Mouse (Mus musculus) heart, postnatal 14 days (tissue): ENCODE measurements around the gene Mkrn3. TPM values are rescaled to one million over a fixed set of nuclear protein-coding genes. Genes with fewer than 3 reads are reported as not detected.

Experiments
- DNase-seq, 2 experiments: peaks; one replicate each; pipeline ENCODE4 v3.0.0; 2021 to 2022
- intact Hi-C: fragments of 180-260 bp; cut with DNase I; formaldehyde crosslinking; loops from one replicate; pipeline ENCODE4 v1.15.1; 2025
- long read RNA-seq, 2 experiments: library from polyadenylated mRNA; stranded (forward); transcript quantifications; one replicate each; pipeline ENCODE4 v2.0.0; 2021
- total RNA-seq, 2 experiments: library from RNA; stranded (reverse); gene quantifications; 2 replicates each; pipeline ENCODE4 v1.2.3; 2021

Gene Mkrn3
- total RNA-seq: under 1 TPM; 0.32 to 0.60 TPM
- long read RNA-seq, experiment 1, partial matches to known transcripts: 0 of 3 reads
- long read RNA-seq, experiment 1, other reads (novel, unspliced or antisense): 0 of 3 reads
- long read RNA-seq, experiment 2, partial matches to known transcripts: 0 of 4 reads
- long read RNA-seq, experiment 2, other reads (novel, unspliced or antisense): 0 of 4 reads

DNA sequence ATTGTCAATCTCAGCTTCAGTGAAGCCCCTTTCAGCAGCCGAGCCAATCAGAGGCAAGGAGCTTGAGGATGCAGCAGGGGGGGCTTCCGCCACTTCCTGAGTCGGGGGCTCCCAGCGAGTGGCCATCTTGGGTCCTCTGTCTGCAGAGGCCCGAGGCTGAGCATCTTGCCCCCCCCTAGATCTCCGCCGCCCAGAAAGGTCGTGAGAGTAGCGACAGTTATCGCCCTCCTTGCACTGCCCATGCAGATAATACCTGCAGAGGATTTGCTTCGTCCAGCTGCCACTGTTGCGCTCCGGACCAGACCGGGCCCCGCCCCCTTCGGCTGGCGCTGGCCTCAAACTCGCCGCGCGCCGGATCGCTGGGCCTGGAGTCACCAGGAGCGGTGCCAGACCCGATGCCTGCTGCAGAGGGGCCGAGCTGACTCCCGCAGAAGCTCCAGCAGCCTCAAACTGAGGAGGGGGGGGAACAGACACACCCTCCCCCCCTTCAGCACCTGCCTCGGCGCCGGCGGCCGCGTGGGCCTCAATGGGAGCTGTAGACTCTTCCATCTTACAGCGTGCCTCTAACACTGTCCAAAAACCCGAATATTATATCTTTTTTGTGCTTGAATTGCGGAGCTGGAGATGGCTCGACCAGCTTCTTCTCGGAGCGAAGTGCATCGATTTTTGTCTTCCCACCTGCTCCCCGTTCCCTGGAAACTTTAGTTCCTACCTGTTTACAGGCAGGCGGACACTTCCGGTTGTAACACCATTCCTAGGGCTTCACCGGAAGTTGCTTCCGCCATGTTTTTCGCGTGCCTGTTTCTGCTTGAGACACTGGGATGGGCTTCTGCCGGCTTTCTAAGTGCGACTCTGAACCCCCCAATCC lies at the start of gene Mkrn3:
Gene Mkrn3 (minus strand): TSS at position 647 of the 868 bp plus-strand sequence.
- intact Hi-C loops: no loop called here
- peak; percentile 71 to 83 for DNase-seq

DNA sequence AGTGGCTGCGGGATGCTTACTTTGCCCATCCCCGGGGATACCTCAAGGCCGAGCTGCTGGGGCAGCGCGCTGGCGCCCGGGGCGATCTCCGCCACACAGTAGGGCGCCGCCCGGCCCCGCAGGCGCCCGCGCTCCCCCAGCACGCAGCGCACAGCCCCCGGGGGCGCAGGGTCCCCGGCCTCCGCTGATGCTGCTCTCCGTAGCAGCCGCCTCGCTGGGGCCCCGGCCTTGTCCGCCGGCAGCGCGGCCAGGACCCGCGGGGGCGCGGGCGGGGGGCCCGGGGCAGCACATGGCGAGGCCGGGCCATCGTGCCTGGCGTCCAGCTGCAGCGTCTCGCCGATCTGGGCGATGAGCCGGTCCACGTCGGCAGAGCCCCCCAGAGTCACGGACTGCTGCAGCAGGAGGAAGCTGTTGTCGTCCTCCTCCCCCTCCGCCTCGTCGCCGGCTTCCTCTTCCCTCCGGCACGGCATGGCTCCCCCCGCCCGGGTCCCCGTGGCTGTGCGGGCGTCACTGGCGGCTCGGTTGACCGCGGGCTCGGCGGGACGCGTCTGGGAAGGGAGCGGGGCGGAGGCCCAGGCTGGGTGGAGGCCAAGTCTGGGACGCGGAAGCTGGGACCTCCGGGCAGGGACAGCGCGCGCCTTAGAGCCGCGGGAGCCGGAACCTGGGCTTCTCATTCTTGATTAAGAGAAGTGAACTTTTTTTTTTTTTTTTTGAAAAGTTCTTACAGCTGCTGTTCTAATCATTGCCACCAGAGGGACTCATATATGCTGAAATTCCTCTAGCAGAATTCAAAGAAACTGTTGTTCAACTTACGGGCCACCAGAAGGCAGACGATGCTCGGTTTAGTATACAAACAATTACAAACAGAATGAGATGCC lies 44.2 kb upstream of the Mkrn3 start, which contains the start of gene Peg12:
Gene Peg12 (minus strand): TSS at position 633 of the 878 bp plus-strand sequence.
- DNase-seq: peak; percentile 66 to 71
- intact Hi-C loops: no loop called here

DNA sequence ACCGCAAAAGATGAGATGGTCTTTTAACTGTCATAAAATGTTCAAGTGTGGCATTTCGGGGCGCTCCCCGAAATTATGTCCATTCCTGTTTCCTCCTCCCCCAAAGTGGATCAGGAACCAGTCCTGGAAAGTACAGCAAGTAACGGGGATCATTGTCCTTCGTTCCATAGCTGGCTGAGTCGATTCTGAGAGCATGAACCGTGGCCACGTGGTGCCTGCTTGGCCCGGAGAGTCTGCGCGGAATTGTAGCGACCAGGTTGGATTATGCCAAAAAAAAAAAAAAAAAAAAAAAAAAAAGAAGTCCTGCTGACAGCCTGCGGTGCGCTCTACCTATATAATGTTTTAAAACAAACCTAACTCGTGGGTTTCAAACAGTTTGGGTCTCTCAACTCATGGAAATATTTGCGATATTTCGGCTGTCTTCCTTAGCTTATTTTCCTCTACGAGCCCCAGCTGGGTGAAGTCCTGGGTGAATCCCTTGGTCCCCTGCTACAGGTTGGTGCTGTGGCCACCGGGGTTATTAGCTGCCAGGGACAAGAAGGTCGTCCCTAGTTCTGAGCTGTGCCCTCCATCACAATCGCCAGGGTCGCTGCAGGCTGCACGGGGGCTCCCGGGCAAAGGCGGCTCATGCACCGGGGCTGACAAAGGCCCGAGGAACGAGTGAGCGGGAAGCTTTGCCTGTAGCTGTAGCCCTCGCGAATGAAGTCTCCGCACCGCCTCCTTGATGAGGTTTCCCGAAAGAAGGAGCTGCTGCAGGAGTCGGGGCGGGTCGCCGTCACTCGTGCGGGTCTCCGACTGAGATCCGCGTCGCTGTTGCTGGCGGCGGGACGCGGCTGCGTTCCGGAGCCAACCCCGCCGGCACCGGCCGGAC lies 43.3 kb upstream of the Mkrn3 start:
- intact Hi-C loops: no loop called here
- DNase-seq: peak; percentile 13 to 21

DNA sequence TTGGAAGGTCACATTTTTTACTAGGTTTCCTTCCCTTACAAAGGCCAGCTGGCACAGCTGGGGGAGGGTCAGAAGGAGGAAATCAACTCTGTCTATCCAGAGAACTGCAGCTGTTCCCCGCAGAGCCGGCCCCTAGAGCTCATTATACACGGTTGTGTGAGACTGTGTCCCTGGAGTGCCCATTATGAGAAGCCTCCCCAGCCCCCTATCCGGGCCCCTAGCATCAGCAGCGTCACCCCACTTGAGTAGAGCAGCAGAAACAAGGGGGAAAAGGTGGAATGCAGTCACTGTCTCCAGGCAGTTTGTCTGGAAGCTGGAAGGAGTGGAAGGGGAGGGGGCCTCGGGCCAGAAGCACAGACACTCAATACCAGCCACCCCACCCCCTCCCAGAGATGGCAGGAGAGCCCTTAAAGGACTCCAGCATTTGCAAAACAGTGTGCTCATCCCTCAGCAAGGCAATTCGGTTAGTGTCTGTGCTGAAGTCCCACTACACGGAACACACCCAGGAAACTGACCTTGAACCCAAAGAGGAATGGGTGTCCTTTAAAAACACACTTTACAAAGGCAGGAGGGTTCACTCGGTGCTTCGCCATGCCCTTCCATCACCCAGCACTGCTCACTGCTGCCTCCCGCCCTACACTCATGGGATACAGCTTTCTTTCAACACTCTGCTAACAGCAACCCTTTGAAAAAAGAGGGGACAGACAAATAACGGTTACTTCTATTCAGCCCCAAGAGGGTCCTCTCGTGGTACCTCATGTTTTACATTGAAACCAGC lies 42.5 kb upstream of the Mkrn3 start:
- intact Hi-C loops: no loop called here
- DNase-seq: peak; percentile 1 to 5

DNA sequence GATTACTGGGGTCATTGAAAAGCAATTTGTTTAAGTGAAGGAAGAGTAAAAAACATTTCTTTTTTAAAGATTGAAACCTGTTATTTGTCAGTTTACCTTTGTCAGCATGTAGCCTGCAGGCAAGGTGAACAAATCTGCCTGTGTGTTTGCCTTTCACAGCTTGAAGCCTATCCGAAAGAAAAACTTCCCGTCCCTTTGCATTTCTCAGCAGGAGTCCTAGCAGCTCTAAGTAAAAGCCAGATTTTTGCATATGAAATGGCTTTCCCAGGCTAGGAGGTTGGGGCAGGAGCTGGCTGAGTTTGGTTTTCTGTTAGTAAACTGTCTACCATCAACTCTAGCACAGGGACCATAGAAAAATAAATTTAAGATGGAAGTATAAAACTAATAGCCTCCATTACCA lies 32.4 kb upstream of the Mkrn3 start:
- no peak for DNase-seq
- intact Hi-C loops: no loop called here

DNA sequence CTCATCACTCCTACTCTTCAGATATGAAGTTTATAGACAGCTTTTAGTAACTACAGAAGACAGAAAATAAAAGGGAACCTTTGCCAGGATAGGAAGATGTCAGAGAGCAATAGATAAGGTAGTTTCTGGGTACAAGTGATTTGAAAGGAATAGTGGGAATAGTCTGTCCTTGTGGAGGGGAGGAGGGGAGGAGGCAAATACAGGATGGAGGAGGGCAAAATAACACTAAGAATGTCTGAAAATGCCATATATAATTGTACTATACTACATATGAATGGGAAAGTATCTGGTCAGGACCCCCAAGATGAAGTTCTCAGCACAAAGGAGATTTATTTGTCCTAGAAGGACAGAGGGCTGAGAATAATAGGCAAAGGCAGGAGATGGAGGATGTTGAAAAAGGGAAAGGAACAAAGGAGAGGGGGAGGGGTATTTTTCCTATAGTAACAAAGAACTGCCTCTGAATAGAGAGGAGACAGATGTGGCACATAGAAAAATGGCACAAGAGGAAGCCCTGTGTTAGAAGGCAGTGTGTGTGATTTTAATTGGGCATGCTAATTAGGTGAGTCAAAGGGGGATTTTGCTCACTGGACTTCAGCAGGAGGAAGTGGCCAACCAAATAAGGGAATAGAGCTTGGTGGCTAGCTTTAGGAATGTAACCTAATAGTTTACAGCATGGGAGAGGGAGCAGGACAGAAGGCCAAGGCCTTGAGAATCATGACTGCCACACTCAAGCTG lies 25.7 kb upstream of the Mkrn3 start:
- DNase-seq: no peak
- intact Hi-C loops: no loop called here

DNA sequence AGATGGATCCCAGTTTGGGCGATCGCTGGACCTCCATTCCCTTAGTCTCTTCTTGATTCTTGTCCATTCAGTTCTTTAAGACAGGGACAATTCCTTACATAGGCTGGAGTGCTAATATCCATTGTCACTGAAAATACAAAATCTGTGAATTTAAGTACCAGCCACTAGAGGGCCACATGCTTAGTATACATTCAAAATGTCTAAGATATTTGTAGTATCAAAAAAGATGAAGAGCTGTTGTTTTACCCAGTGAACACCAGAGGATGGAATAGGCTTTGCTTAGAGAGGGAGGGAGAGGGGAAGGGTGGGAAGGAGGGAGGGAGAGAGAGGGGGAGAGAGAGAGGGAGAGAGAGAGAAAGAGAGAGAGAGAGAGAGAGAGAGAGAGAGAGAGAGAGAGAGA lies 16.5 kb upstream of the Mkrn3 start:
- intact Hi-C loops: no loop called here
- no peak for DNase-seq

DNA sequence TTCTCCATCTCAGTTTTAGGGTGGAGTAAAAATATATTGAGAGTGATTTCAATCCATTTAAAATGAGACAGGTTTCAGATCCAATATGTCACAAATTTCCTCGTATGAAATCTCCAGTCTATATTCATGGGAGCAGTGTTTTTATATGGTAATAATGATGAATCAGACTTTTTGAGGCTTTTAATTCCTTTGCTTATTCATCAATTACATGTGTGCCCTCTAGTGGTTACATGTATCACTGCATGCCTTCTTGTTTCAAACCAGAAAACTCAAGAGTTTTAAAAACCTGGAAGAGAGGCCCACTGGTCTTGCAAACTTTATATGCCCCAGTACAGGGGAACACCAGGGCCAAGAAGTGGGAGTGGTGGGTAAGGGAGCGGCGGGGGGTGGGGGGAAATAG lies 13.3 kb upstream of the Mkrn3 start:
- no peak for DNase-seq
- intact Hi-C loops: no loop called here

DNA sequence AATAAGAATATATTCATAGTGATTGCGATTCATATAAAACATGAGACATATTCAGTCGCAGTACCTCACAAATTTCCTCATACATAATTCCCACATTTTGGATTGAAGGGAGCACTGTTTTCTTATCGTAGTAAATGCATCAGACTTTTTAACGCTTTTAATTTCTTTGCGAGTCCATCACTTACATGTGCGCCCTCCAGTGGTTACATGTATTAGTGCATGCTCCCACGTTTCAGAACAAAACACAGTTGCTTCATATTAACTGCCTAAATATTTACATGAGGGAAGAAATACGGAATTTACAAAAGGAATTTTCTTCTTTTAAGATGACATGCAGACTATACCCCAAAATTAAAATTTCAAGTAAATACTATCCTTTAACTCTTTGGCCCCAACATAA lies 8.4 kb upstream of the Mkrn3 start:
- DNase-seq: peak in 1 of 2 experiments; percentile 26
- intact Hi-C loops: no loop called here

DNA sequence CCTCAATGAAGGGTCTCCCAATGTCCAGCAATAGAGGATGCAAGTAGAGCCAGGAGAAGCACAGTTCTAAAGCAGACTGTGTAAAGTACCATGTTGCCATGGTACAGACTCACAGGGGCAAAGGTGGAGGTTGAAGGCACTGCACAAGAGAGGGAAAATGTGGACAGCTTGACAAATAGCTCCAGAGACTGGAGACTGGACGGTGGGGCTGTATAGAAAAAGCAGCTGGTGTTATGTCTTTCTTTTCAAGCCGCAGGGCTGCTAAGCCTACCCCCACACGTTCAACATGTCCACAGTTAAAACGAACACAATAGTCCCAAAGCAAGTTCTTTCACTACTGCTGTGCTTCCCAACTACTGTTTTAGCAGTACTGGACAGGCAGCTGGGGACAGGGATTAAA lies 3.3 kb upstream of the Mkrn3 start:
- DNase-seq: no peak
- intact Hi-C loops: no loop called here

DNA sequence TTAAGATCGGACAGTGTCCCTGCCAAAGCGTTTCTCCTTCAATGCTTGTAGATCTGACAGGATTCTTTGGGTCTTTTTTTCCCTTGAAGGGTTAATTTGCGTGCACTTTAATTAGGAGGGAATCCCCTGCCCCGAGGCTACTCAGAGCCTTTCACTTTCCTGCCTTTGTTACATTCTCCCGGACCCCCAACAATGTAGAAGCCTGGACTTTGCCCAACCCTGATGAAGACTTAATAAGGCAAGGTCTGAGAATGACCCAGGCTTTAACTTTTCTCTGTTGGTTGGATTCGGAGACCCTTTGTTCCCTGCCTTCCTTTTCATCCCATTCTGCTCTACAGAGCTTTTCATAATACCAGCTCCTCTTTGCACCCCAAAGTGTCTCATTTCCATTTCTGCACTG lies 627 bp upstream of the Mkrn3 start:
- intact Hi-C loops: no loop called here
- DNase-seq: no peak

DNA sequence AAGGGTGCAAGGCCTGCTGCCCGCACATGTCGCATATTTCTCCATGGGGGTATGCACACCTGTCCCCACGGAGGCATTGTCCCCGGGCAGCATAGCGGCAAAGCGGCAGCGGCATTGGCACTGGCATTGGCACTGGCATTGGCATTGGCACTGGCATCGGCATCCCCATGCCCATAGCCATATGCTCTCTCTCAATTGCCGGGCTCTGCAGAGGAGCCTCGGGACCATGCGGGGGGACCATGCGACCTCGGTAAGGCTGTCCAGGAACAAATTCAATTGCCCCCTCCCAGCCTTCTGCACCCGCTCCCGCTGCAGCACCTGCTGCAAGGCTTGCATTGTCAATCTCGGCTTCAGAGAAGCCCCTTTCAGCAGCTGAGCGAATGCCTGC lies 840 bp downstream of the Mkrn3 start:
- DNase-seq: no peak
- intact Hi-C loops: no loop called here

DNA sequence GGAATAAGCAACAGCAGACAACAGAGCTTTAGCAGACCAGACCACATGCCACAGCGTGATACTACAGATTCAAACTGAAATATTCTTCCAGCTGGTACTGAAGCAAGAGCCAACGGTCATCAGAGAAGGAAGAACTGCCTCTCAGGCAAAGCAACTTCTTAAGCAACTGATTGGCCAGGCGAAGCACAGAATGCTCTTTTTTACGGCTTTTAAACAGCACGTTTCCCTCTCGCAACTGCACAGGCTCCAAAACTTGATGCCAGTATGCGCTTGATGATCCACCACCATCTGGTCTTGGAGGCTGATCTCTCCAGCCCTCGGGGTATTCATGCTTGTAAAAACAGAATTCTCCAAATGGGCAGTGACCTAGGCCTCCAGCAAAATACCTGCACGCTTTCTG lies 1.6 kb downstream of the Mkrn3 start:
- intact Hi-C loops: no loop called here
- DNase-seq: no peak

DNA sequence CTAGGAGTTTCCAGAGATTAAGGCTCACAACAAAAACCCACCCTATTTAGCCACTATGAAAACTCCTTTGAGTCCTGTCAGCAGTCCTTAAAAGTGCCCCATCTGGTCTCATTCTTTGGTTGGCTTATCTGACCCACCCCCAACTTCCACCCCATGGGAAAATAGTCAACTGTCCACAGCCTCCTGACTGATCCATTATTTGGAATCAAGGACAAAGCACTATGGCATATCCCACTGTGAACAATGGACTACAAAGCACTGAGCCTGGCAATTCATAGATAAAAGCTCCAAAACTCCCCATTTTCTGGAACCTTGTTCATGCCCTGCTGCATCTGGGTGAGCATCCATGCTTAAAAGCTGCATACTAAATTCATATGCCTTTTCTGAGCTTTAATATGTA lies 3.8 kb downstream of the Mkrn3 start:
- DNase-seq: no peak
- intact Hi-C loops: no loop called here

DNA sequence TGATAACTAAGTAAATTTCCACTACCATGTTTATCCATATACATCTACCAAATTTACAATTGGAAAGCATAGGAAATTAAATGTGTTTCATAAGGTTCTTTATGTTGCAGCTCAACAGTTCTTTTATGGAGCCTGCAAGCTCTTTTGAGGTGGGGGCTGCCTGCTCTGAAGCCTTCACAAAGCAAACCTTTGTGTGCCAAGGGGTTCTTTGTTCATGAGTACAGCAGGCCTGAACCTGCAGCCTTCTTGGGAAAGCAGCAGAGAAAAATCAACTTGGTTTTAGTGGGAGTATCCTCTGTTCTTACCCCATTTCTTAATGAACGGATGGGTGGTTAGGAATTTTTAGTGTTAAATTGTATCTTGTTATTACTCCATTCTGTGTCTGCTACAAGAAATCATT lies 4.7 kb downstream of the Mkrn3 start:
- intact Hi-C loops: no loop called here
- no peak for DNase-seq

DNA sequence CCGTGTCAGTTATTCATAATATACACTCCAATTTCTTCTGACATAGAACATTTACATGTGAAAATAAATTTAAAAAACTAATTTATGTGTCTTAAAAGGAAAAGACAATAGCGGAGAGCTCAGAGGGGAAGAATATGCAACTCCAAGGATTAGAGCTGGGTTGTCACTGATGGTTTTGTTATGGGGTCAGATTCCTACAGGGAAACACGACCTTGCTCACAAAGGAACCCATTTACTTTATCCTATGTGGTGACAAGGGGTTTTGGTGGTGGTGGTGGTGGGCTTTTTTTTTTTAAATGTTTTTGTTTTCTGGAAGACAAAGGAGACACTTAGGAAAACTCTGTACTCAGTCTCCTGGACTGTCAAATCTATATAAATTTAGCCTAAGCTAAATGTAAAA lies 12.1 kb downstream of the Mkrn3 start:
- intact Hi-C loops: no loop called here

DNA sequence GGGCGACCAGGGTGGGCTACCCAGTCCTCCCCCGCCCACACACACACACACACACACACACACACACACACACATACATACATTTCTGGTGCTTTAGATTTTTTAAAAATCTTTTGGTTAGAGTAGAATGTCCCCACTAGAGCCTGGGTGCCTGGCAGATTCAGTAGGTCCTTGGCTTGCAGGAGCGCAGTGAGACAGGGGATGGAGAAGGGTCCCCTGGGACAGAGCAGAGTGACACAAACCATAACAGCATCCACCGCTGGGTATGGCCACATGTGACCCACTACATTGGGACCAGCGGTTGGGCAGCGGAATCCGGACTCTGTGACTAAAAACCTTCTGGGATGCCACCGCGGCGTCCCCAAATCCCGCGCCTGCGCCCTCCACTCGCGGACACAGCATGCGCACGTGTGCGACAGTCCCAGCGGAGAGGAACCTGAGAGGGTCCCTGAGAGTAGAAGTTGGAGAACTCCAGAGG lies 13.3 kb downstream of the Mkrn3 start:
- DNase-seq: no peak
- intact Hi-C loops: no loop called here

More for the DNA sequence above, 12.1 kb downstream of the Mkrn3 start:
- no peak for DNase-seq

DNA sequence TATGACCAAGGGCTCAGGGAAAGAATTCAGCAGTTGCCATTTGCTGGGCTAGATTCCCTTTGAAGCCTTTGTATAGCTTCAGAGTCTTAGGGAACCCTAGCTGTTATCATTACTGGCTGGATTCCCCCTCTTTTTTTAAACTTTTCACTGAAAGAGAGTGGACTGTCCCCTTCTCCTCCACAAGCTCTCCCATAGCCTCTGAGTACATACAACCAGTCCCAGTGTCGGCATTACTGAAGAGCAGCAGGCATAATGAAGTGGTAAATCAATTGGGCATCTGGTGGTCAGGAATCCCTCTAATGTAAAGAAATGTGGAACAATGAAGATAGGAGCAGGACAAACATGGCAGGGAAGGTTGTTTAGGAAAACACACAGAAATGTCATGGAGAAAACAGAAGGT lies 27.7 kb downstream of the Mkrn3 start:
- intact Hi-C loops: no loop called here
- DNase-seq: no peak

DNA sequence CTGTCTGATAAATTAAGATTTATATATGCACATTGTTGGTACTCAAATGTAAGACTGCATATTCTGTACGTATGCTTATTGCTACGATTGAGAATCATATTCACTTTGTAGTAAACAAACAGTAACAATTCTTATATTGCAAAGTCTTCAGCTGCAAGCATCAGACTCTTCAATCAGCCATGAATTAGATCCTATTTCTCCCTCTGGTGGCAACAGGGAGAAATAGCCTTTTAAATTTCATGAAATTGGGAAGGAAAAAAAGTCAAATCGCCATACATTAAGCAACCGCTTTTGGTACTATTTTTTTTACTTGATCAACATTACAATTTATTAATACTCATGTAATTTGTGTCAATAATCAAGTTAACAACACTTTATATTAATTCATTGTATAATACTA lies 31.6 kb downstream of the Mkrn3 start:
- intact Hi-C loops: loop anchor here (10.0 kb wide), 1 partner anchor 1903 kb away; no protein-coding TSS in a partner anchor
- DNase-seq: no peak
